Mouse (Mus musculus) kidney, embryonic 16.5 days (tissue): ENCODE results near the gene Rap1a. TPM values are rescaled to one million over a fixed set of nuclear protein-coding genes. Genes with fewer than 3 reads are reported as not detected.

Experiments used
- ATAC-seq: fragments of 200-750 bp; cut with Nextera tagmentation; 2 replicates; pipeline ENCODE4 v1.8.0; 2017; ENCODE audit warnings: moderate TSS enrichment; ENCODE audit not compliant: low FRiP score, low TSS enrichment
- H3K27ac ChIP-seq: fragments of 300-500 bp; sonication (generic); 2 replicates; pipeline ENCODE4 v1.5.1; 2014; ENCODE audit warnings: low read length
- H3K27me3 ChIP-seq: fragments of 300-500 bp; sonication (generic); 2 replicates; pipeline ENCODE4 v1.6.1; 2014; ENCODE audit warnings: low read length, control low read depth, mixed read lengths; ENCODE audit not compliant: insufficient read depth
- H3K36me3 ChIP-seq: fragments of 300-500 bp; sonication (generic); 2 replicates; pipeline ENCODE4 v1.6.1; 2014; ENCODE audit warnings: low read length, control low read depth, mixed read lengths; ENCODE audit not compliant: insufficient read depth
- H3K4me1 ChIP-seq: fragments of 300-500 bp; sonication (generic); 2 replicates; pipeline ENCODE4 v1.6.1; 2014; ENCODE audit warnings: low read length, control low read depth, mixed read lengths; ENCODE audit not compliant: insufficient read depth
- H3K4me2 ChIP-seq: fragments of 300-500 bp; sonication (generic); replicated peaks from 2 replicates; pipeline ENCODE4 v1.6.1; 2014; ENCODE audit warnings: low read depth, low read length
- H3K4me3 ChIP-seq: fragments of 300-500 bp; sonication (generic); 2 replicates; pipeline ENCODE4 v1.5.1; 2014; ENCODE audit warnings: mild to moderate bottlenecking, low read length
- H3K9ac ChIP-seq: fragments of 300-500 bp; sonication (generic); replicated peaks from 2 replicates; pipeline ENCODE4 v1.6.1; 2014; ENCODE audit warnings: low read length
- H3K9me3 ChIP-seq: fragments of 300-500 bp; sonication (generic); 2 replicates; pipeline ENCODE4 v1.6.1; 2016; ENCODE audit warnings: low read length, control low read depth
- WGBS: fragments of 180-500 bp; shearing (Covaris S2); extraction: QIAGEN DNeasy Blood & Tissue Kit; methylation state at CpG from one replicate; pipeline ENCODE4 v1.1.7; 2014; 5-methylcytosine and 5-hydroxymethylcytosine counted together
- polyA plus RNA-seq: library from polyadenylated mRNA; unstranded; fragments of >200 nt; fragmentation: Nextera tagmentation; extraction: Ambion mirVana; gene quantifications from 2 replicates; pipeline ENCODE4 v1.2.1, GENCODE M21; 2015

Gene Rap1a
- polyA plus RNA-seq, 1 experiment from 2014 or later: 104 TPM

DNA sequence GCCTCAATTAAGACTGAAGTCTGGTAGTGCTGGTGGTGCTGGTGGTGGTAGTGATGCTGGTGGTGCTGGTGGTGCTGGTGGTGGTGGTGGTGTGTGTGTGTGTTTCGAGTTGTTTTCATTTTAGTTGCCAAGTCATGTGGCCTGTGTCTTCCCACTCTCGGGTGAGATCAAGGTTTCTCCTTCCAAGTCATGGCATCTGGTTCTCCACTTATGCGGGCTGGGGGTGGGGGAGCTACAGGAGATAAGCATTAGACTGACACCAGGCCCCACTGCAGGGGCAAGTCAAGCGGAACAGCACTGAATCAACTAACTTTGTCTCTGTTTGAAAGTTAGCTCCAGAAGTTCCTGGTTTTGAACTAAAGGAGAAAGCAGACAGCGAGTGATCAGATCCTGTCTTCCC is 23.0 kb upstream of the Rap1a start:
- WGBS: 40% methylated on average over 5 of the region's 5 CpGs
- H3K4me1 ChIP-seq: peaks cover 16% of the 10 kb centered on the region
- no peak overlapping the region for H3K27ac ChIP-seq
- no peaks in the 10 kb centered on the region for H3K9me3 ChIP-seq
- no peaks in the 10 kb centered on the region for H3K36me3 ChIP-seq
- ATAC-seq: 0 out of 2 replicates have a peak, but pooled peaks have one; percentile 15
- H3K27me3 ChIP-seq: no peaks in the 10 kb centered on the region
- no peak overlapping the region for H3K4me3 ChIP-seq
- no peak overlapping the region for H3K9ac ChIP-seq
- no peak overlapping the region for H3K4me2 ChIP-seq

DNA sequence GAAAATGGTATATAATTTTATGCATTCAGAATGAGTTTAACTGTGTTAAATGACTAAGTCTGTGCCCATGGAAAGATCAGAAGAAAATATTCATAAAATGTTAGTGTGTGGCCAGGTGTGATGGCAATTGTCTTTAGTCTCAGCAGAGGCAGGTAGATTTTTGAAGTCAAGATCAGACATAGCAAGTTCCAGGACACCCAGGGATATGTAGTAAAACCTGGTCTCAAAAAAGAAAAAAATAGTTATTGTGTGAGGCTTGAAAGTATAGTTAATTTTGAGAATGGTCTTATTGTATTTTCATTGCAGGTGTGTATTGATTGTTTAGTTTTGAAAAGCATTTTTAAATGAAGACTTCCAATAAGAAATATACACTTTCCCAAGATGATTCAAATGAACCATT is 22.5 kb upstream of the Rap1a start:
- H3K9ac ChIP-seq: no peak overlapping the region
- H3K27ac ChIP-seq: no peak overlapping the region
- no peaks in the 10 kb centered on the region for H3K9me3 ChIP-seq
- no peaks in the 10 kb centered on the region for H3K27me3 ChIP-seq
- no peak for ATAC-seq
- peaks cover 16% of the 10 kb centered on the region for H3K4me1 ChIP-seq
- H3K36me3 ChIP-seq: no peaks in the 10 kb centered on the region
- H3K4me3 ChIP-seq: no peak overlapping the region
- H3K4me2 ChIP-seq: no peak overlapping the region

GRCm38 (mm10) chr3:105821504-105821903 is 20.4 kb upstream of the Rap1a start:
- Histone ChIP-seq H3K27me3 (no peaks in the 10 kb centered on the region), H3K4me2 (no peak overlapping the region), H3K4me1 (peaks cover 16% of the 10 kb centered on the region), H3K36me3 (no peaks in the 10 kb centered on the region), H3K4me3 (no peak overlapping the region), H3K27ac (no peak overlapping the region), H3K9ac (no peak overlapping the region), H3K9me3 (no peaks in the 10 kb centered on the region)
- WGBS: 91% methylated on average over 3 of the region's 3 CpGs
- ATAC-seq: no peak

DNA sequence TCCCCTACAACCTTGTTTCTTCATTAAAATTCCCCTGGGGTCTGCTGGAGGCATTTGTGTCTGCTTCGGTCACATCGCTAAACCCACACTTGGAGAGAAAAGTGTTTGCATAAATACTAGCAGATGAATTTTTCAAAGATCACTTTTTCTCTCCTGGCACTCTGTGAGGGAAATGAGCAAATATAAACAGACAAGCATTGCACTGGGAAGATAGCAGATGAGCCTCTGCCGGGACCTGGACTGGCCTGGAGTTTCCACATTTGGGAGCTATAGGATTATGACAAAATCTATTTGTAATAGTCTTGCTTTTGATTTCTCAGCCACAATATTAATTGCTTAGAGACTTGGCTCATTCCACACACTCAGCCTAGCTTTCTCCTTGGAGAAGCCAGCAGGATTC is 19.1 kb upstream of the Rap1a start:
- no peak for ATAC-seq
- Histone ChIP-seq H3K4me2 (no peak overlapping the region), H3K4me3 (no peak overlapping the region), H3K9me3 (no peaks in the 10 kb centered on the region), H3K9ac (no peak overlapping the region), H3K4me1 (peaks cover 8% of the 10 kb centered on the region; the same call in 1 of the 2 replicates), H3K27ac (no peak overlapping the region), H3K27me3 (no peaks in the 10 kb centered on the region), H3K36me3 (no peaks in the 10 kb centered on the region)
- WGBS: 89% methylated on average over 3 of the region's 3 CpGs

- Histone ChIP-seq H3K36me3 (no peaks in the 10 kb centered on the region), H3K27me3 (no peaks in the 10 kb centered on the region), H3K4me1 (no peaks in the 10 kb centered on the region), H3K4me3 (no peak overlapping the region), H3K9ac (no peak overlapping the region), H3K4me2 (no peak overlapping the region), H3K27ac (no peak overlapping the region), H3K9me3 (no peaks in the 10 kb centered on the region)
- ATAC-seq: no peak
- WGBS: 64% methylated on average over 6 of the region's 6 CpGs
Measured at GRCm38 (mm10) chr3:105818130-105819004, 17.2 kb upstream of the Rap1a start.

GRCm38 (mm10) chr3:105816089-105816488 is 15.0 kb upstream of the Rap1a start:
- H3K4me1 ChIP-seq: no peaks in the 10 kb centered on the region; the same call in 1 of the 2 replicates
- no peak for ATAC-seq

GRCm38 (mm10) chr3:105815236-105815904 is 14.2 kb upstream of the Rap1a start:
- Histone ChIP-seq H3K9me3 (no peaks in the 10 kb centered on the region), H3K4me3 (no peak overlapping the region), H3K9ac (no peak overlapping the region), H3K27me3 (no peaks in the 10 kb centered on the region), H3K4me2 (no peak overlapping the region), H3K27ac (no peak overlapping the region), H3K36me3 (no peaks in the 10 kb centered on the region), H3K4me1 (no peaks in the 10 kb centered on the region; the same call in 1 of the 2 replicates)
- no peak for ATAC-seq
- WGBS: 68% methylated on average over 10 of the region's 10 CpGs

More at GRCm38 (mm10) chr3:105816089-105816488, 15.0 kb upstream of the Rap1a start:
- H3K4me2 ChIP-seq: no peak overlapping the region
- H3K27ac ChIP-seq: no peak overlapping the region
- no peaks in the 10 kb centered on the region for H3K9me3 ChIP-seq
- H3K9ac ChIP-seq: no peak overlapping the region
- H3K4me3 ChIP-seq: no peak overlapping the region
- WGBS: 42% methylated on average over 8 of the region's 8 CpGs
- no peaks in the 10 kb centered on the region for H3K27me3 ChIP-seq
- H3K36me3 ChIP-seq: no peaks in the 10 kb centered on the region

DNA sequence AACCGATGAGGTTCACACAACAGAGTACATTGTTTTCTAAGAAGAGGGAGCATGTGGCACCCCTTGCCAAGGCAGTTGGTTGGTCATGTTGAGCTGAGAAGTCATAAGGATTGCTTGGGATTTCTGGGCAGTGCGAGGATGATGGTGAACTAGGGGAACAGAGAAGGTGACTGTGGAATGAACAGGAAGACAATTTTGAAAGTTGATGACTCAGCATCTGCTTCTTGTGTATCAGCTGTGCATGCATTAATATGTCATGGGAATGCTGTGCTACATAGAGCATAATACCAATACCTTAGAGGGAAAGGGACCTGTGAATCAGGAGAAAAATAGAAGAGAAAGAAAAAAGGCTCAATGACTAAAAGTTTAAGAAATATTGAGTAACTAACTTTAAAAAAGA is 10.0 kb upstream of the Rap1a start:
- 95% methylated on average over 2 of the region's 2 CpGs for WGBS
- Histone ChIP-seq H3K27me3 (no peaks in the 10 kb centered on the region), H3K4me3 (no peak overlapping the region), H3K4me1 (no peaks in the 10 kb centered on the region; the same call in 1 of the 2 replicates), H3K27ac (no peak overlapping the region), H3K9me3 (no peaks in the 10 kb centered on the region), H3K4me2 (no peak overlapping the region), H3K9ac (no peak overlapping the region), H3K36me3 (no peaks in the 10 kb centered on the region)
- no peak for ATAC-seq

GRCm38 (mm10) chr3:105808179-105809037 is 7.3 kb upstream of the Rap1a start:
- Histone ChIP-seq H3K27ac (no peak overlapping the region), H3K27me3 (no peaks in the 10 kb centered on the region), H3K4me3 (no peak overlapping the region), H3K4me2 (no peak overlapping the region), H3K36me3 (no peaks in the 10 kb centered on the region), H3K9ac (no peak overlapping the region), H3K4me1 (no peaks in the 10 kb centered on the region; the same call in 1 of the 2 replicates), H3K9me3 (no peaks in the 10 kb centered on the region)
- 75% methylated on average over 14 of the region's 14 CpGs for WGBS
- peak; percentile 67; the same call in 1 of the 2 replicates for ATAC-seq
